Mouse (Mus musculus) lung, postnatal 0 days (tissue): ENCODE data around the gene Frmd4a. TPM values are rescaled to one million over a fixed set of nuclear protein-coding genes. Genes with fewer than 3 reads are reported as not detected.

ENCODE experiments used
- ATAC-seq: fragments of 200-750 bp; cut with Nextera tagmentation; 2 replicates; pipeline ENCODE4 v1.8.0; 2017; ENCODE audit warnings: moderate library complexity
- DNase-seq: peaks from one replicate; pipeline ENCODE4 v3.0.0-alpha.2; 2016; ENCODE audit warnings: low spot score
- H3K27ac ChIP-seq: fragments of 300-500 bp; sonication (generic); 2 replicates; pipeline ENCODE4 v1.5.1; 2014; ENCODE audit warnings: antibody characterized with exemption, mild to moderate bottlenecking, low read length, mixed read lengths
- H3K27me3 ChIP-seq: fragments of 300-500 bp; sonication (generic); replicated peaks from 2 replicates; pipeline ENCODE4 v1.6.1; 2014; ENCODE audit warnings: low read length, mixed read lengths; ENCODE audit not compliant: insufficient read depth
- H3K36me3 ChIP-seq: fragments of 300-500 bp; sonication (generic); 2 replicates; pipeline ENCODE4 v1.6.1; 2014; ENCODE audit warnings: low read length, mixed read lengths; ENCODE audit not compliant: insufficient read depth
- H3K4me1 ChIP-seq: fragments of 300-500 bp; sonication (generic); 2 replicates; pipeline ENCODE4 v1.6.1; 2014; ENCODE audit warnings: antibody characterized with exemption, low read depth, low read length, mixed read lengths; ENCODE audit not compliant: insufficient read depth
- H3K4me2 ChIP-seq: fragments of 300-500 bp; sonication (generic); replicated peaks from 2 replicates; pipeline ENCODE4 v1.6.1; 2014; ENCODE audit warnings: low read depth, mild to moderate bottlenecking, low read length, moderate library complexity, mixed read lengths
- H3K4me3 ChIP-seq: fragments of 300-500 bp; sonication (generic); 2 replicates; pipeline ENCODE4 v1.5.1; 2014; ENCODE audit warnings: low read depth, low read length
- H3K9ac ChIP-seq: fragments of 300-500 bp; sonication (generic); replicated peaks from 2 replicates; pipeline ENCODE4 v1.6.1; 2014; ENCODE audit warnings: low read depth, mild to moderate bottlenecking
- H3K9me3 ChIP-seq: fragments of 300-500 bp; sonication (generic); 2 replicates; pipeline ENCODE4 v1.6.1; 2016; ENCODE audit warnings: low read length, mixed read lengths
- CTCF ChIP-seq: IDR thresholded peaks from 2 replicates; pipeline ENCODE4 v1.5.1; 2016; ENCODE audit warnings: antibody characterized with exemption, mild to moderate bottlenecking
- EP300 ChIP-seq: IDR thresholded peaks from 2 replicates; pipeline ENCODE4 v1.6.1; 2016; ENCODE audit warnings: antibody characterized with exemption, mild to moderate bottlenecking, control low read depth
- WGBS: fragments of 180-500 bp; shearing (Covaris S2); extraction: QIAGEN DNeasy Blood & Tissue Kit; methylation state at CpG from one replicate; pipeline ENCODE4 v1.1.7; 2014; 5-methylcytosine and 5-hydroxymethylcytosine counted together
- polyA plus RNA-seq: library from polyadenylated mRNA; unstranded; fragments of >200 nt; fragmentation: Nextera tagmentation; extraction: Ambion mirVana; gene quantifications from 2 replicates; pipeline ENCODE4 v1.2.1, GENCODE M21; 2015

Frmd4a gene
- polyA plus RNA-seq, 1 experiment from 2014 or later = 15.8 TPM

DNA sequence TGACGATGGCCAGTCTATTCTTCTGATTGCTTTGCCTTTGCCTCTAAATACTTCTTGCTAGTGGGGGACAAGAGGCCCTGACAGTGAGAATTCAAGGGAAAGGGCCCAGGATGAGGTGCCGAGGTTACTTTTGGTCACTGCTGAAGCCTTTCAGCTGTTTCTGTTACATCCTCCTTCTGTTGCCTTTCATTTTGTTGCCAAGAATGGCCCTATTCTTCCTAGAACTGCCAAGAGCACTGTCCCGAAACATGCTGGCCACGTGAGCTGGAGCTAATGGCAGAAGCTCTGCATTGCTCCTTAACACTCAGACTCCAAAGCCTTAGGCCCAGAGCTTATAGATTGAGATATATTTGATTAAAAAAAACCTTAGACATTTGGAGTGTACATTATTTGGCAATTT lies 178.5 kb downstream of the Frmd4a start:
- H3K9ac ChIP-seq = no peak overlapping the region
- H3K4me1 ChIP-seq = no peaks in the 10 kb centered on the region
- H3K4me2 ChIP-seq = no peak overlapping the region
- no peak overlapping the region for H3K4me3 ChIP-seq
- DNase-seq (peak; percentile 80), ATAC-seq (peak; percentile 85)
- H3K36me3 ChIP-seq = no peaks in the 10 kb centered on the region
- no peak overlapping the region for H3K27ac ChIP-seq
- H3K27me3 ChIP-seq = no peaks in the 10 kb centered on the region
- TF ChIP-seq CTCF = no peak
- TF ChIP-seq EP300 = no peak
- 59% methylated on average over 4 of the region's 4 CpGs for WGBS
- H3K9me3 ChIP-seq = no peaks in the 10 kb centered on the region

DNA sequence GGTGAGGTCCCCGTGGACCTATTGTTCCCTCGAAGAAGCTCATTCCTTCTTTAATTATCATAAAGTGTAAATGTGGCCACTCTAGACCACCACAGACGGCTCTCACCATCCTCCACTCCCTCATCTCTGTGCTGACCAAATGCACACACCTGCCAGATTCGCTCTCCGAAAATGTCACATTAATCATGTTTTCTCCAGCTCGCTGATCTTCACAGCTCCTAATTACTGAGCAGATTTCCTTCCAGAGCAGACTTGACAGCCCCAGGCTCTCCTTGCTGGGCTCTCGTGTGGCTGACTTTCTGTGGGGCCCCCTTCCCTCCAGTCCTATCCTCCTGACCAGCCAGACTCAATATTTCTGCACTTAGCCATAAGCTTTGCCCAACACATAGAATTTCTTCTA lies 191.7 kb downstream of the Frmd4a start:
- Histone ChIP-seq H3K4me3 (no peak overlapping the region), H3K27ac (no peak overlapping the region), H3K4me1 (no peaks in the 10 kb centered on the region), H3K9me3 (no peaks in the 10 kb centered on the region), H3K9ac (no peak overlapping the region), H3K27me3 (no peaks in the 10 kb centered on the region), H3K4me2 (no peak overlapping the region), H3K36me3 (no peaks in the 10 kb centered on the region)
- TF ChIP-seq CTCF (no peak), EP300 (no peak)
- ATAC-seq (no peak), DNase-seq (no peak)
- WGBS = 66% methylated on average over 7 of the region's 7 CpGs

DNA sequence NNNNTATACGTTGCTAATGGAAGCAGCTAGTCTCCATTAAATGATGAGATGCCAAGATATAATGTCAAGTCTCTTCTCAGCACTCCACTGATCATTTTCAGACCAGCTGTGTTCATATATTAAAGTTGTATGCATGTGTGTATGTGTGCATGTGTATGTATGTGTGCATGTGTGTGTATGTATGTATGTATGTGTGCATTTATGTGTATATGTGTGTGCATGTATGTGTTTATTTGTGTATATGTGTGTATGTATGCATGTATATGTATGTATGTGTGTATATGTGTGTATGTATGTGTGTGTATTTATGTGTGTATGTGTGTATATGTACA lies 204.9 kb downstream of the Frmd4a start:
- DNase-seq (no peak), ATAC-seq (no peak)
- H3K4me1 ChIP-seq = no peaks in the 10 kb centered on the region; the same call in 1 of the 2 replicates
- 3% methylated on average over 1 of the region's 1 CpGs for WGBS
- no peak overlapping the region for H3K4me3 ChIP-seq
- no peak overlapping the region for H3K27ac ChIP-seq
- no peak overlapping the region for H3K9ac ChIP-seq
- no peaks in the 10 kb centered on the region for H3K9me3 ChIP-seq
- H3K36me3 ChIP-seq = no peaks in the 10 kb centered on the region
- H3K27me3 ChIP-seq = no peaks in the 10 kb centered on the region
- no peak for TF ChIP-seq EP300
- no peak for TF ChIP-seq CTCF
- no peak overlapping the region for H3K4me2 ChIP-seq

DNA sequence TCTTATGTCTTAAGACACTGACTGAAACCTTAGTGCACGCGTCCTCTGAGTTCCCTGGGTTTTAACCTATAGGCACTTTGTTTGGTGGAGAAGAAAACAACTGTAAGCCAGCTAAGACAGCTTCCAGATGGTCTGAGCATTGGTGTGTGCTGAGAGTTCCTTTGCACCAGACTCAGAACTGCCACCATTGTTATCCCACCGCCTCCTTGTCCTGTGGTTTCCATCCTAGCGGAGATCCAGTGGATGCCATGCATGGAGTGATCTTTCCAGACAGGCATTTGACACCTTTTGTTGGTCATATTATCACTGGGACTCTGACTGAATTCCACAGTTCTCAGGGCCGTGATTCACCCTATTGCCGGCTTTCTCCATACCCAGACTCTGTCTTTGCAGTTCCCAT lies 205.8 kb downstream of the Frmd4a start:
- no peak overlapping the region for H3K4me2 ChIP-seq
- H3K27me3 ChIP-seq = no peaks in the 10 kb centered on the region
- ATAC-seq = no peak
- no peak overlapping the region for H3K4me3 ChIP-seq
- no peak for TF ChIP-seq CTCF
- TF ChIP-seq EP300 = no peak
- DNase-seq = no peak
- no peak overlapping the region for H3K9ac ChIP-seq
- 89% methylated on average over 6 of the region's 6 CpGs for WGBS
- peaks cover 4% of the 10 kb centered on the region; the same call in 1 of the 2 replicates for H3K4me1 ChIP-seq
- no peaks in the 10 kb centered on the region for H3K36me3 ChIP-seq
- H3K9me3 ChIP-seq = no peaks in the 10 kb centered on the region
- no peak overlapping the region for H3K27ac ChIP-seq

DNA sequence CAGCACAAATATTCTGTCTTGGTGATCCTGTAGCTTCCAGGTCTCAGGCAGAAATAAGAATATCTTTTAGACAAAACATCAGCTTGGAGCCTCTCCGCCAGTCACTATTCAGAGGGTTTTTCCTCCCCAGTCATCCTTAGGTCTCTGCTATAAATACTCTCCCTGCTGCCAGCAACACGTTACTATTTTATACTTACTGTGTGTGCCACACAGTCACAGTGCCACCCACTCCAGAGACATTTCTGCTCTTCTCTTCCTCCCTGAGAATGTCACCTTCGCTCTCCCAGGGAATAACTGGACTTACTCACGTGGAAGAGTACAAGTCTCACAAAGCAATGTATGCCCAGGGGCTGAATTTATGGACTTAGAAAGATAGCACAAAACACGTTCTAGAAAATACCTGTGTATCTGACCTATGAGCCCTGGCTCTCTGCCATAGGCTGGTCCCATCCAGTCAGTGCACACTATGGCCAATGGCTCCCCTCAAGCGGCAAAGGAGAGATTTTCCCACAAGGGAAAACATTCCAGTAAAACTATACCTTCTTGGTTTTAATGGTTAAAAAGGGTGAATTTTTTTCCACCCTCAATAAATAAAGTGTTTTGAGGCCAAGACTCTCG lies 209.5 kb downstream of the Frmd4a start:
- WGBS = 69% methylated on average over 7 of the region's 7 CpGs
- H3K4me2 ChIP-seq = no peak overlapping the region

DNA sequence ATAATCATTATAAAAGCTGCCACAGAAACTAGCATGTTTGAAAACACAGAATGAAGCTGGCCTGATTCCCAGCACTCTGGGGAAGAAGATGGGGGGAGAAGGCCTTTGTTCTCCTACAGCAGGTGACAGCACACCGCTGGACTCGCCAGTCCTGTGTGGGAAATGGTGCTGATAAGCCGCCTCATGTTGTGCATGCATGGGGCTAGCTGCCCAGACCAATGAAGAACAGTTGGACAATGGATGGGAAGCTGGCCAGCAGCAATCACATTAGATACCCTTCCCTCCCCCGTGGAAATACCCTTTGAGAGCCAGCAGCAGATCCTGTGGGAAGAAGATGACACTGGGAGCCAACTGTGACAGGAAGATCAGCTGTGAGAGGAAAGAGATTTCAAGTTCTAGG lies 210.0 kb downstream of the Frmd4a start:
- Histone ChIP-seq H3K9me3 (no peaks in the 10 kb centered on the region), H3K9ac (no peak overlapping the region), H3K27ac (no peak overlapping the region), H3K4me3 (no peak overlapping the region), H3K4me1 (peaks cover 4% of the 10 kb centered on the region; the same call in 1 of the 2 replicates), H3K27me3 (no peaks in the 10 kb centered on the region), H3K4me2 (no peak overlapping the region), H3K36me3 (no peaks in the 10 kb centered on the region)
- ATAC-seq = peak; percentile 68
- peak; percentile 38 for DNase-seq
- TF ChIP-seq EP300 (peak; percentile 34; the same call in 1 of the 2 replicates), CTCF (no peak)
- 31% methylated on average over 4 of the region's 4 CpGs for WGBS

More for the DNA sequence above, 209.5 kb downstream of the Frmd4a start:
- Histone ChIP-seq H3K9me3 (no peaks in the 10 kb centered on the region), H3K36me3 (no peaks in the 10 kb centered on the region), H3K27ac (no peak overlapping the region), H3K4me1 (peaks cover 4% of the 10 kb centered on the region; the same call in 1 of the 2 replicates), H3K4me3 (no peak overlapping the region), H3K9ac (no peak overlapping the region), H3K27me3 (no peaks in the 10 kb centered on the region)
- no peak for ATAC-seq
- no peak for TF ChIP-seq CTCF
- TF ChIP-seq EP300 = no peak
- DNase-seq = no peak

DNA sequence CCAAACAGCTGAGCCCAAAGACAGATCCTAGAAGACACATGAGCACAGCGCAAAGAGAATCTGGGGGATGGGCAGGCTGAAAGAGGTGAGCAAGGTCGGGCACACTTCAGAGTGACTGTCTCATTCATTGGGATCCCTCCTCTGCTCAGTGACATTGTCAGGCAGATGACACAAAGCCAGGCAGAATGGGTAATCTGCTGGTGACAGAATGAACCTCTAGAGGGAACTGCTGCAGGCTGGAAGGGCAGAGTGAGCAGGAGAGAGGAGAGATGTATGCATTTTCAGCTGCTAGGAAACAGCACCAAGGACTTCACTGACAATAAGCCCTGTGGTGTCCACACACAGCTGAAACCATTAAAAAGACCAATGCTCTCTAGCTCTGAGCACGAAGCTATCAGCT lies 211.0 kb downstream of the Frmd4a start:
- Histone ChIP-seq H3K27me3 (no peaks in the 10 kb centered on the region), H3K9ac (no peak overlapping the region), H3K4me2 (no peak overlapping the region), H3K9me3 (no peaks in the 10 kb centered on the region), H3K36me3 (no peaks in the 10 kb centered on the region), H3K4me3 (no peak overlapping the region), H3K27ac (no peak overlapping the region), H3K4me1 (peaks cover 8% of the 10 kb centered on the region; the same call in 1 of the 2 replicates)
- no peak for DNase-seq
- no peak for ATAC-seq
- 40% methylated on average over 3 of the region's 3 CpGs for WGBS
- TF ChIP-seq CTCF = peak; percentile 40
- no peak for TF ChIP-seq EP300
